Mouse (Mus musculus) MEL (cell line): ENCODE measurements around the gene Ankra2. TPM values are rescaled to one million over a fixed set of nuclear protein-coding genes. Genes with fewer than 3 reads are reported as not detected.

Experiments
- DNase-seq: peaks from one replicate; pipeline ENCODE4 v3.0.0; 2011; ENCODE audit warnings: low read depth, low spot score
- H3K27ac ChIP-seq: 2 replicates; pipeline ENCODE4 v1.5.1; 2012; ENCODE audit warnings: low read depth, mild to moderate bottlenecking, control low read depth, low read length, moderate library complexity; ENCODE audit not compliant: control insufficient read depth
- H3K27me3 ChIP-seq, 2 experiments: fragments of 150-350 bp in 1 of 2; sonication (generic) in 1 of 2; 2 replicates each; pipeline ENCODE4 v1.6.1; 2012; ENCODE audit warnings: low read length in 2 of 2, mild to moderate bottlenecking in 2 of 2, improper control_type of control experiment in 1 of 2, moderate library complexity in 1 of 2; ENCODE audit not compliant: insufficient read depth in 2 of 2, control insufficient read depth in 1 of 2
- H3K36me3 ChIP-seq, 2 experiments: 2 replicates each; pipeline ENCODE4 v1.6.1; 2012 to 2014; ENCODE audit warnings: low read length in 2 of 2, improper control_type of control experiment in 1 of 2, inconsistent platforms in 1 of 2, mild to moderate bottlenecking in 1 of 2; ENCODE audit not compliant: insufficient read depth in 2 of 2, control insufficient read depth in 1 of 2
- H3K4me1 ChIP-seq, 2 experiments: fragments of 150-350 bp in 1 of 2; sonication (generic) in 1 of 2; 2 replicates each; pipeline ENCODE4 v1.6.1; 2012; ENCODE audit warnings: low read length in 2 of 2, improper control_type of control experiment in 1 of 2, mild to moderate bottlenecking in 1 of 2; ENCODE audit not compliant: insufficient read depth in 2 of 2, control insufficient read depth in 1 of 2
- H3K4me3 ChIP-seq, 2 experiments: fragments of 150-350 bp in 1 of 2; sonication (generic) in 1 of 2; 2 replicates each; pipeline ENCODE4 v1.5.1; 2012; ENCODE audit warnings: low read depth in 2 of 2, low read length in 2 of 2, mild to moderate bottlenecking in 2 of 2, moderate library complexity in 2 of 2, control low read depth in 1 of 2, improper control_type of control experiment in 1 of 2; ENCODE audit not compliant: control insufficient read depth in 1 of 2, insufficient read depth in 1 of 2
- H3K79me2 ChIP-seq: 2 replicates; pipeline ENCODE4 v1.6.1; 2012; ENCODE audit warnings: mild to moderate bottlenecking, low read length, moderate library complexity; ENCODE audit not compliant: control insufficient read depth, poor library complexity, insufficient read depth
- H3K9ac ChIP-seq: 2 replicates; pipeline ENCODE4 v1.6.1; 2012; ENCODE audit warnings: low read depth, mild to moderate bottlenecking, control low read depth, low read length, moderate library complexity; ENCODE audit not compliant: control insufficient read depth, poor library complexity, severe bottlenecking
- H3K9me3 ChIP-seq: fragments of 150-350 bp; sonication (generic); replicated peaks from 2 replicates; pipeline ENCODE4 v1.6.1; 2012; ENCODE audit warnings: mild to moderate bottlenecking, low read length, improper control_type of control experiment, moderate library complexity; ENCODE audit not compliant: insufficient read depth
- EP300 ChIP-seq, 2 experiments: IDR thresholded peaks; 2 replicates each; pipeline ENCODE4 v1.6.1; 2011; ENCODE audit warnings: improper control_type of control experiment in 2 of 2, low read length in 2 of 2, low read depth in 1 of 2, mild to moderate bottlenecking in 1 of 2
- ETS1 ChIP-seq: IDR thresholded peaks from 2 replicates; pipeline ENCODE4 v1.6.1; 2012; ENCODE audit warnings: low read depth, mild to moderate bottlenecking, inconsistent platforms, low read length, improper control_type of control experiment, moderate library complexity
- GATA1 ChIP-seq: IDR thresholded peaks from 2 replicates; pipeline ENCODE4 v1.6.1; 2011; ENCODE audit warnings: low read depth, low read length, improper control_type of control experiment
- JUND ChIP-seq: IDR thresholded peaks from 2 replicates; pipeline ENCODE4 v1.6.1; 2011; ENCODE audit warnings: low read depth, mild to moderate bottlenecking, improper control_type of control experiment, low read length
- KAT2A ChIP-seq: conservative IDR thresholded peaks from 2 replicates; pipeline ENCODE4 v1.6.1; 2012; ENCODE audit warnings: low read depth, low read length, improper control_type of control experiment, inconsistent platforms
- MEF2A ChIP-seq: IDR thresholded peaks from 2 replicates; pipeline ENCODE4 v1.6.1; 2014; ENCODE audit warnings: low read depth, mild to moderate bottlenecking, inconsistent platforms, low read length, improper control_type of control experiment; ENCODE audit not compliant: poor library complexity, insufficient replicate concordance, severe bottlenecking; ENCODE audit errors: extremely low read depth
- MXI1 ChIP-seq: IDR thresholded peaks from 2 replicates; pipeline ENCODE4 v1.6.1; 2011; ENCODE audit warnings: mild to moderate bottlenecking, low read depth, low read length, improper control_type of control experiment
- MYC ChIP-seq: IDR thresholded peaks from 2 replicates; pipeline ENCODE4 v1.6.1; 2011; ENCODE audit warnings: low read depth, mild to moderate bottlenecking, low read length, improper control_type of control experiment, moderate library complexity
- RAD21 ChIP-seq: IDR thresholded peaks from 2 replicates; pipeline ENCODE4 v1.6.1; 2011; ENCODE audit warnings: mild to moderate bottlenecking, low read depth, low read length, improper control_type of control experiment
- TCF12 ChIP-seq: IDR thresholded peaks from 2 replicates; pipeline ENCODE4 v1.6.1; 2014; ENCODE audit warnings: low read depth, mild to moderate bottlenecking, inconsistent platforms, low read length, improper control_type of control experiment, moderate library complexity
- UBTF ChIP-seq: IDR thresholded peaks from 2 replicates; pipeline ENCODE4 v1.6.1; 2012; ENCODE audit warnings: low read depth, mild to moderate bottlenecking, inconsistent platforms, low read length, improper control_type of control experiment, moderate library complexity, borderline replicate concordance; ENCODE audit not compliant: insufficient read depth
- USF2 ChIP-seq, 2 experiments: IDR thresholded peaks; 2 replicates each; pipeline ENCODE4 v1.6.1; 2011 to 2012; ENCODE audit warnings: improper control_type of control experiment in 2 of 2, low read length in 2 of 2, borderline replicate concordance in 1 of 2, inconsistent platforms in 1 of 2, low read depth in 1 of 2, mild to moderate bottlenecking in 1 of 2; ENCODE audit not compliant: insufficient read depth in 1 of 2
- ZC3H11A ChIP-seq: IDR thresholded peaks from 2 replicates; pipeline ENCODE4 v1.6.1; 2012; ENCODE audit warnings: low read depth, mild to moderate bottlenecking, inconsistent platforms, low read length, improper control_type of control experiment
- ZKSCAN1 ChIP-seq: IDR thresholded peaks from 2 replicates; pipeline ENCODE4 v1.6.1; 2012; ENCODE audit warnings: low read depth, mild to moderate bottlenecking, inconsistent platforms, low read length, improper control_type of control experiment, moderate library complexity
- ZMIZ1 ChIP-seq: IDR thresholded peaks from 2 replicates; pipeline ENCODE4 v1.6.1; 2012; ENCODE audit warnings: low read depth, mild to moderate bottlenecking, inconsistent platforms, low read length, improper control_type of control experiment, moderate library complexity
- ZNF384 ChIP-seq: IDR thresholded peaks from 2 replicates; pipeline ENCODE4 v1.6.1; 2012; ENCODE audit warnings: low read depth, mild to moderate bottlenecking, inconsistent platforms, low read length, improper control_type of control experiment
- polyA plus RNA-seq, 2 experiments: library from polyadenylated mRNA; stranded (reverse) in 1 of 2; unstranded in 1 of 2; fragments of >175 nt in 1 of 2; fragments of >200 nt in 1 of 2; gene quantifications; 2 replicates each; pipeline versions ENCODE4 v1.2.1 to v1.2.4; 2012; ENCODE audit warnings: low replicate concordance in 2 of 2, low read depth in 1 of 2; ENCODE audit not compliant: insufficient read length in 2 of 2, insufficient read depth in 1 of 2, missing spikeins in 1 of 2
- total RNA-seq: library from RNA; depleted of rRNA; stranded (reverse); fragments of 300-350 nt; gene quantifications from 2 replicates; pipeline ENCODE4 v1.2.3, GENCODE M21; 2012

The Ankra2 gene
- total and polyA plus RNA-seq, 3 experiments, result 10.4 to 14.7 TPM; not detected in 1

DNA sequence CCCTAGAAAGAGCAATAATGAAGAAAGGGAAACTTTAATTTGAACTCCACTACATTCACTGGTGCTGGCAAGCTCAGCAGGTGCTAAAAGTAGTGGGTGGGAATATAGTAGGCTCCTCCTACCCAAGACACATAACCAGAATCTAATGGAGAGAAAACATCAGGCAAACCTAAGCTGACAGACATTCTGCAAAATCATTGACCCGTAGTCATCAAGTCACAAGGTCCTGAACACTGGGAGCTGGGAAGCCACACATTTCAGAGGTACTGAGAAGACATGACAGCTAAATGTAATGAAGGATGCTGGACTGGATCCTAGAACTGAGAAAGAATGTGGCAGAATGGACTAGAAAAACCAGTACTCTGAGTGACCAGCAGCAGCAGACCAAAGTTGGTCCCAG is 32.4 kb upstream of the Ankra2 start:
- H3K9me3 ChIP-seq, result no peaks in the 10 kb centered on the region
- TF ChIP-seq ZMIZ1 (no peak), GATA1 (no peak), MEF2A (no peak), MXI1 (no peak), USF2 (IDR thresholded peaks at IDR 0.05; ENCODE audit: borderline replicate concordance in 1 of 2, insufficient read depth in 1 of 2, low read depth in 1 of 2, low read length in 2 of 2) (no peak), TCF12 (no peak)
- no peaks in the 10 kb centered on the region for H3K79me2 ChIP-seq

DNA sequence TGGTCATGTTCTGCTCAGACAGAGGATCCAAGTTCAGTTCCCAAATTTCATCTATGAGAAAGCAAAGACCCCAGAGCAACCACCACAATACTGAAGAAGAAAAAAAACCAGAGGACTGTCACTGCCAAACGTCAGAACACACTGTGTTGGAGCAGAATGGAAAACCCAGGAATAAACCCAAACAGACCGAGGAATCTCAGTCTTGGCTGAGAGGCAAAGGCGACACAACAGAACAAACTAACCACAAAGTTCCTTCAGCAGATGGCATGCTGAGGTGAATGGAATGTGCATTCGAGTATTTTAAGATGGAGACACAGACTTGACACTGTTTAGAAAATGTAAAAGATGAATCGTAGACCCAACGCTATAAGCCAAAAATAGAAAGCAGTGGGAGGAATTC is 27.4 kb upstream of the Ankra2 start:
- no peak for DNase-seq
- Histone ChIP-seq H3K4me3 (no peak overlapping the region), H3K9ac (no peak overlapping the region), H3K36me3 (no peaks in the 10 kb centered on the region), H3K79me2 (no peaks in the 10 kb centered on the region), H3K27me3 (peaks cover 0 to 5% of the 10 kb centered on the region in 2 experiments; a peak in 2 of 4 replicates), H3K27ac (no peak overlapping the region), H3K9me3 (no peaks in the 10 kb centered on the region), H3K4me1 (no peaks in the 10 kb centered on the region)
- TF ChIP-seq ZKSCAN1 (no peak), ZNF384 (no peak), MYC (no peak), KAT2A (no peak), EP300 (IDR thresholded peaks at IDR 0.05; ENCODE audit: low read depth in 1 of 2, low read length in 2 of 2) (no peak), TCF12 (no peak), ZC3H11A (no peak), ETS1 (no peak), UBTF (no peak), GATA1 (no peak), RAD21 (no peak), JUND (no peak)

More for the DNA sequence above, 32.4 kb upstream of the Ankra2 start:
- H3K9ac ChIP-seq, result no peak overlapping the region
- DNase-seq, result no peak
- no peaks in the 10 kb centered on the region for H3K36me3 ChIP-seq
- H3K27ac ChIP-seq, result no peak overlapping the region
- peaks cover 3 to 7% of the 10 kb centered on the region in 2 experiments; a peak in 3 of 4 replicates for H3K27me3 ChIP-seq
- no peak overlapping the region for H3K4me3 ChIP-seq
- no peaks in the 10 kb centered on the region for H3K4me1 ChIP-seq
